Mouse (Mus musculus) forebrain, postnatal 0 days (tissue): Measurements from ENCODE around the gene Ccdc187. TPM values are rescaled to one million over a fixed set of nuclear protein-coding genes. Genes with fewer than 3 reads are reported as not detected.

ENCODE experiments used
- ATAC-seq: fragments of 200-750 bp; cut with Nextera tagmentation; 2 replicates; pipeline ENCODE4 v1.8.0; 2017; ENCODE audit warnings: mild to moderate bottlenecking, moderate library complexity
- DNase-seq: peaks from one replicate; pipeline ENCODE4 v3.0.0-alpha.2; 2015
- H3K27ac ChIP-seq: fragments of 300-500 bp; sonication (generic); 2 replicates; pipeline ENCODE4 v1.5.1; 2014; ENCODE audit warnings: low read depth, mild to moderate bottlenecking, antibody characterized with exemption, low read length, moderate library complexity, mixed read lengths
- H3K27me3 ChIP-seq: fragments of 300-500 bp; sonication (generic); 2 replicates; pipeline ENCODE4 v1.6.1; 2014; ENCODE audit warnings: mild to moderate bottlenecking, low read length, mixed read lengths; ENCODE audit not compliant: insufficient read depth
- H3K36me3 ChIP-seq: fragments of 300-500 bp; sonication (generic); 2 replicates; pipeline ENCODE4 v1.6.1; 2014; ENCODE audit warnings: mild to moderate bottlenecking, moderate library complexity; ENCODE audit not compliant: insufficient read depth
- H3K4me1 ChIP-seq: fragments of 300-500 bp; sonication (generic); 2 replicates; pipeline ENCODE4 v1.6.1; 2014; ENCODE audit warnings: antibody characterized with exemption; ENCODE audit not compliant: insufficient read depth
- H3K4me2 ChIP-seq: fragments of 300-500 bp; sonication (generic); 2 replicates; pipeline ENCODE4 v1.6.1; 2014; ENCODE audit warnings: low read depth, mild to moderate bottlenecking, moderate library complexity
- H3K4me3 ChIP-seq: fragments of 300-500 bp; sonication (generic); 2 replicates; pipeline ENCODE4 v1.5.1; 2014; ENCODE audit warnings: low read depth, low read length, mixed read lengths
- H3K9ac ChIP-seq: fragments of 300-500 bp; sonication (generic); 2 replicates; pipeline ENCODE4 v1.6.1; 2014; ENCODE audit warnings: mild to moderate bottlenecking
- H3K9me3 ChIP-seq: fragments of 300-500 bp; sonication (generic); 2 replicates; pipeline ENCODE4 v1.6.1; 2016; ENCODE audit warnings: low read length
- CTCF ChIP-seq: sonication (generic); IDR thresholded peaks from 2 replicates; pipeline ENCODE4 v1.5.1; 2016; ENCODE audit warnings: antibody characterized with exemption, control low read depth, low read depth
- WGBS: fragments of 180-500 bp; shearing (Covaris S2); extraction: QIAGEN DNeasy Blood & Tissue Kit; methylation state at CpG from one replicate; pipeline ENCODE4 v1.1.7; 2014; 5-methylcytosine and 5-hydroxymethylcytosine counted together
- polyA plus RNA-seq: library from polyadenylated mRNA; unstranded; fragments of >200 nt; fragmentation: Nextera tagmentation; extraction: Ambion mirVana; gene quantifications from 2 replicates; pipeline ENCODE4 v1.2.1, GENCODE M21; 2015
- total RNA-seq: library from RNA; depleted of rRNA; stranded (reverse); fragments of >200 nt; gene quantifications from 2 replicates; pipeline ENCODE4 v1.2.3, GENCODE M21; 2014

The Ccdc187 gene
- total and polyA plus RNA-seq, 2 experiments from 2014 or later: 0.13 to 2.0 TPM

DNA sequence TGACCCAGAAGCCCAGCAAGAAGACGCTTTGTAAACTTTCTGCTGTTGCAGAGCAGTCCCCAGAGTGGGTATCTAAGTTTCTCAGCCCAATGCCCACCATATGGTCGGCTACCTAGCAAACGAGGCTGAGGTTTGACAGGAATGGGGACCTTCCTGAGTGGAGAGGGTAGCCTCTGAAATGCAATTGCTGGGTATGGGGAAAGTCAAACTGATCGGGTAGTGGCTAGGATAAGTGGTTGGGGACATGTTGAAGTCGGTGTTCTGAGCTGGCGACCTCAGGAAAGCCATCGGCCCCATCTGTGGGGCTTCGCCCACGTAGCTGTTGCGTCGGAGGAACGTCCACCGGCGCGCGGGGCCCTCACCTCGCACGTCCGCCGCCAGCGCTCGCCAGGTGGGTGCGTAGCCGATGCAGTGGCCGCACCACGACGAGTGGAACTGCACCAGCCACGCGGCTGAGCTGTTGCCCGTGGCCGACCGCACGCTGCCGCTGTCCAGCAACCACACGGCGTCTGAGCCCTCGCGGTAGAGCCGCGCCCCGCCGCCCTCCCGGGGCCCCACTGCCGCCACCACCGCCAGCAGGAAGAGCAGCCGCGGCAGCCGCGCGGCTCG is 57.6 kb downstream of the Ccdc187 start:
- peak; percentile 54 for ATAC-seq
- 4% methylated on average over 51 of the region's 51 CpGs for WGBS
- Histone ChIP-seq H3K9ac (peak overlapping the region; percentile 90), H3K9me3 (no peaks in the 10 kb centered on the region), H3K4me2 (peak overlapping the region; percentile 93), H3K4me3 (peak overlapping the region; percentile 89), H3K27ac (peak overlapping the region; percentile 85), H3K4me1 (peaks cover 10% of the 10 kb centered on the region; the same call in 1 of the 2 replicates), H3K27me3 (no peaks in the 10 kb centered on the region), H3K36me3 (no peaks in the 10 kb centered on the region)
- no peak for TF ChIP-seq CTCF
- peak; percentile 2 for DNase-seq

DNA sequence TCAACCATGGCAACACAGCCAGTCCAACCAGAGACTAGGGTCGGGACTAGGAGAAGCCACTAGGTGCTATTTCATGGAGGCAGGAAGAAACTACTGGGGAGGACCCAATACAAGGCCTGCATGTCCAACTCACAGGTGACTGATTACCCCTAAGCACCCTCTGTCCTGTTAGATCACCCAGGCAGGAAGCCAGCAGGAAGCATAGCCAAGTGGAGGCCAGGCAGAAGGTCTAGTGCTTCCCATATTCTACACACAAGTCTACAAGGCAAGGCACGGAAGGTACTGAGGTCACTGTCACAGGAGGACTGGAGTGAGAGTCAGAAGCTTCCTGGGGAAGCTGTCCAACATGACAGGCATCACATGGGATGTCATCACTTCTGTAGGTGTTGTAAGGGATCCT is 59.6 kb downstream of the Ccdc187 start:
- no peak for TF ChIP-seq CTCF
- 85% methylated on average over 2 of the region's 2 CpGs for WGBS
- H3K36me3 ChIP-seq: no peaks in the 10 kb centered on the region; the same call in 1 of the 2 replicates
- no peak overlapping the region for H3K9ac ChIP-seq
- no peak for ATAC-seq
- peaks cover 10% of the 10 kb centered on the region; the same call in 1 of the 2 replicates for H3K4me1 ChIP-seq
- no peaks in the 10 kb centered on the region for H3K27me3 ChIP-seq
- DNase-seq: no peak
- H3K4me2 ChIP-seq: no peak overlapping the region
- H3K4me3 ChIP-seq: no peak overlapping the region
- H3K27ac ChIP-seq: no peak overlapping the region
- H3K9me3 ChIP-seq: no peaks in the 10 kb centered on the region

DNA sequence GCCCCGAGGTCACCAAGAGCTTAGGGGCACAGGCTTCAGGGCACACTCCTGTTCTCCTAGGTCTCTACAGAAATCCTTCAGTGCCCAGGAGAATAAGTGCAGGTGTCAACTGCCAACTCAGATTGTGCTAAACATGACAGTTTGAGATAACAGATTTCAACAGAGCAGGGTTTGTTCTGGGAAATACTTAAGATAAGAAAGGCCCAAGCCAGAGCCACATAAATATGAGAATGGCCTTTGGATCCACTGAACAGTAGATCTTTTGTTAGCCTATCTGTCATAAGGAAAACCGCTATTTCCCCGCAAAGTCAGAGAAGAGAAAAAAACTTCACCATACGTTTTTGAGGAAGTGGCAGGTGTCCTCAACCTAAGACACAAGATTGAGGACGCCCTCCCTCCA is 60.1 kb downstream of the Ccdc187 start:
- TF ChIP-seq CTCF: no peak
- no peak overlapping the region for H3K27ac ChIP-seq
- no peak overlapping the region for H3K9ac ChIP-seq
- no peaks in the 10 kb centered on the region for H3K9me3 ChIP-seq
- H3K4me2 ChIP-seq: no peak overlapping the region
- ATAC-seq (no peak), DNase-seq (no peak)
- no peak overlapping the region for H3K4me3 ChIP-seq
- H3K27me3 ChIP-seq: no peaks in the 10 kb centered on the region
- no peaks in the 10 kb centered on the region; the same call in 1 of the 2 replicates for H3K36me3 ChIP-seq
- H3K4me1 ChIP-seq: peaks cover 10% of the 10 kb centered on the region; the same call in 1 of the 2 replicates
- WGBS: 85% methylated on average over 5 of the region's 5 CpGs

DNA sequence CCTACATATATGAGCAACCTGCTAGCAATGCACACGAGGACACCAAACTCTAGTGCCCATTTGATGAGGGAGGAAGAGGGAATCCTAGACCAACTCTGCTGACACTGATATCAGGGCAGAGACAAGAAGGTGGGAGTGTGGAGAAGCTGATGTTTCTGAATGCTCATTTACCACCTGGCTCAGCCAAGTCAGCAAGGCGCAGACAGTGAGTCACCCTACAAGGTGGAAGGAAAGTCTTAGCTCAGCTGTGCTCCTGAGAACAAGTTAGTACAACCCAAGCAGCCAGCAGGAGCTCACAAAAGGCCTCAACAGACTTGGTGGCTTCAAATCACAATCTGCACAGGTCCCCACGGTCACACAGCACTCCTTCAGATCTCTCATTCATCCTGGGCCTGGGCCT is 63.0 kb downstream of the Ccdc187 start:
- H3K36me3 ChIP-seq: no peaks in the 10 kb centered on the region; the same call in 1 of the 2 replicates
- WGBS: 85% methylated on average over 3 of the region's 3 CpGs
- no peak for ATAC-seq

DNA sequence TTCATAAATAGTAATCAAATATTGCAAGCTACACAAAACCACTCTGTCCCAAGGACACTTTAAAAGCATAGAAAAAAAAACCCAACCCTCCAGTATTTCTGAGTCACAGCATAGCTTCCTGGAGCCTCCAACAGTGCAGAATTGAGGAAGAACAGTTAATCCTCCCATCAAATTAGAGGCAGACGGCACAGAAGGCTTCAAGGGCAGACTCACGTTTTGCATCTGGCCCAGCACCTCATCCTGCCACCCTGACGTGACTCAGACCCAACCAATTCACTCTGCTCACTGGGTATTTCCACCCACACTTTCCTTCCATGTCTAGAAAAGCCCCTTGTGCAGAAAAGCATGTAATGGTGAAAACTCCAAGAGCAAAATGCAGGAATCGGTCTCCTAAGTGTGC is 64.1 kb downstream of the Ccdc187 start:
- H3K4me2 ChIP-seq: no peak overlapping the region
- no peaks in the 10 kb centered on the region; the same call in 1 of the 2 replicates for H3K36me3 ChIP-seq
- no peak overlapping the region for H3K27ac ChIP-seq
- no peaks in the 10 kb centered on the region for H3K9me3 ChIP-seq
- WGBS: 70% methylated on average over 4 of the region's 4 CpGs
- no peak overlapping the region for H3K4me3 ChIP-seq
- DNase-seq (no peak), ATAC-seq (no peak)
- H3K4me1 ChIP-seq: no peaks in the 10 kb centered on the region
- no peak for TF ChIP-seq CTCF
- H3K27me3 ChIP-seq: no peaks in the 10 kb centered on the region
- no peak overlapping the region for H3K9ac ChIP-seq

More for the DNA sequence above, 63.0 kb downstream of the Ccdc187 start:
- Histone ChIP-seq H3K27me3 (no peaks in the 10 kb centered on the region), H3K27ac (no peak overlapping the region), H3K9ac (no peak overlapping the region), H3K9me3 (no peaks in the 10 kb centered on the region), H3K4me1 (peaks cover 7% of the 10 kb centered on the region; the same call in 1 of the 2 replicates), H3K4me3 (no peak overlapping the region), H3K4me2 (no peak overlapping the region)
- no peak for DNase-seq
- TF ChIP-seq CTCF: no peak

DNA sequence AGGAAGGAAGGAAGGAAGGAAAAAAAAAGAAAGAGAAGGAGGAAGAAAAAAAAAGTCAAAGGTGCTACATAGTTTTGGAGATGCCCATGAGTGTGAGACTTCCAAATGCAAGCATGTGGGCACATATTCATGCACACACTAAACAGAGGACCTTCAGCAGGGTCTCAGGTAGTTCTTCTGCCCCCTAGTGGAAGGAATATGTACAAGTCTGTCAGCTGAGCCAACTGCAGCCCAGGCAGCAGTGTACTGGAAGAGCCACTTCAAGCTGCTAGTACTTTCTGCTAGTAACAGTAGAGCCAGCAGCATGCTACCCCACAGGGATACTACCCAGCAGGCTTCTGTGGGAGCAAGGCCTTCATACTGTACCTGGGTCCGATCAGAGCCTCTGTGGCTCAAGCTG is 66.6 kb downstream of the Ccdc187 start:
- peak; percentile 92 for ATAC-seq
- Histone ChIP-seq H3K4me1 (no peaks in the 10 kb centered on the region), H3K36me3 (peaks cover 13% of the 10 kb centered on the region), H3K27ac (no peak overlapping the region), H3K4me3 (no peak overlapping the region), H3K9ac (no peak overlapping the region), H3K27me3 (no peaks in the 10 kb centered on the region), H3K4me2 (no peak overlapping the region), H3K9me3 (no peaks in the 10 kb centered on the region)
- DNase-seq: peak; percentile 79
- peak; percentile 88 for TF ChIP-seq CTCF
- WGBS: 65% methylated on average over 1 of the region's 1 CpGs

DNA sequence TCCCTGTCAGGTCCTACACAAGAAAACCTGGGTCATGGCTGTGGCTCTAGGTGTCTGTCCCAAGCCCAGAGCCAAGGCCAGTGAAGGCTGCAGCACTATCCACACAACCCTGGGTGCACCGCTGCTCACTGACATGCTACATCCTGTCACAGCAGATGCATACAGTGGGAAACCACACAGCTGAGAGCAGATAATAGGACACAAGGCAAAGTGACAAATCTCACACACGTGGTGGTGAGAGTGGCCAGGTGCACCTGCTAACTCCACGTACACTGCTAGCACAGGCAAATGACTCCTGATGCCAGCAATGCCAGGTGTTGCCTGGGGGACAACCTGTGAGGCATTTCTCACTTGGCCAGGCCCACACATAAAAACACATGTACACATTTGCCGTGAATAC is 69.1 kb downstream of the Ccdc187 start:
- no peaks in the 10 kb centered on the region for H3K27me3 ChIP-seq
- H3K27ac ChIP-seq: no peak overlapping the region
- no peak for TF ChIP-seq CTCF
- WGBS: 69% methylated on average over 4 of the region's 4 CpGs
- no peaks in the 10 kb centered on the region for H3K4me1 ChIP-seq
- no peak overlapping the region for H3K4me2 ChIP-seq
- no peaks in the 10 kb centered on the region for H3K9me3 ChIP-seq
- DNase-seq: no peak
- H3K4me3 ChIP-seq: no peak overlapping the region
- no peak for ATAC-seq
- peaks cover 28% of the 10 kb centered on the region for H3K36me3 ChIP-seq
- H3K9ac ChIP-seq: no peak overlapping the region
